Mouse (Mus musculus): ENCODE measurements around the gene Rbmy. TPM values are rescaled to one million over a fixed set of nuclear protein-coding genes. Genes with fewer than 3 reads are reported as not detected.
"Not testable (repeated sequence)": the region's sequence is repeated elsewhere in the genome, so short reads cannot be mapped to it uniquely, and the experiment has no call there.

Rbmy gene
- polyA plus RNA-seq (2015; fragmentation: Nextera tagmentation; extraction: Ambion mirVana), result not detected in 2 replicates

- H3K4me1 ChIP-seq (replicated peaks); H3K36me3 ChIP-seq; H3K27ac ChIP-seq (replicated peaks); H3K9ac ChIP-seq; ATAC-seq (ENCODE audit: low FRiP score, low read depth); H3K4me3 ChIP-seq; H3K9me3 ChIP-seq; H3K27me3 ChIP-seq; H3K4me2 ChIP-seq: not testable (repeated sequence)
- WGBS, result no CpG with 5 or more reads among the region's 9 CpGs
These were observed at the start of gene Rbmy, which contains the start of gene Gm10256 for GRCm38 (mm10) chrY:2830380-2830779. Rbmy (plus strand) TSS chrY:2830680. Gm10256 (plus strand) TSS chrY:2830699.

- H3K4me1 ChIP-seq (replicated peaks); ATAC-seq (ENCODE audit: low FRiP score, low read depth); H3K9me3 ChIP-seq; H3K4me2 ChIP-seq; H3K9ac ChIP-seq; H3K27ac ChIP-seq (replicated peaks); H3K36me3 ChIP-seq; H3K27me3 ChIP-seq; H3K4me3 ChIP-seq: not testable (repeated sequence)
- WGBS, result no CpG with 5 or more reads among the region's 8 CpGs
These were observed 34.4 kb upstream of the Rbmy start, which contains the start of gene Gm4064 for GRCm38 (mm10) chrY:2796105-2796504. Gm4064 (minus strand) TSS chrY:2796205.

Other genes with a start within 250 kb of the Rbmy start
- gene H2al2c, start 231.6 kb upstream of the Rbmy start, polyA plus RNA-seq (2015; fragmentation: Nextera tagmentation; extraction: Ambion mirVana), result not detected in 2 replicates
- gene Sry, start 167.0 kb upstream of the Rbmy start, polyA plus RNA-seq (2015; fragmentation: Nextera tagmentation; extraction: Ambion mirVana), result not detected in 2 replicates
- not detected in 2 replicates for gene H2al2b, start 110.0 kb upstream of the Rbmy start, polyA plus RNA-seq (2015; fragmentation: Nextera tagmentation; extraction: Ambion mirVana)
- gene Gm4064, start 34.5 kb upstream of the Rbmy start, polyA plus RNA-seq (2015; fragmentation: Nextera tagmentation; extraction: Ambion mirVana), result not detected in 2 replicates
- not detected in 2 replicates for gene Gm10256, start within 50 bp of the Rbmy start, polyA plus RNA-seq (2015; fragmentation: Nextera tagmentation; extraction: Ambion mirVana)
- 0.13 TPM in 1 of 2 replicates, not detected in the other for gene Gm10352, start 70.3 kb downstream of the Rbmy start, polyA plus RNA-seq (2015; fragmentation: Nextera tagmentation; extraction: Ambion mirVana)
- not detected in 2 replicates for gene Gm29289, start 101.9 kb downstream of the Rbmy start, polyA plus RNA-seq (2015; fragmentation: Nextera tagmentation; extraction: Ambion mirVana)

Data from hindbrain, embryonic 15.5 days (tissue).